Mouse (Mus musculus) E14TG2a.4 (cell line): ENCODE results near the gene Gm11756.

Source experiments
- CTCF ChIP-seq: conservative IDR thresholded peaks from 2 replicates; pipeline ENCODE4 v1.5.1; 2014; ENCODE audit warnings: low read length
- NANOG ChIP-seq: IDR thresholded peaks from 2 replicates; pipeline ENCODE4 v1.6.1; 2014; ENCODE audit warnings: borderline replicate concordance, low read length, mixed read lengths
- POU5F1 ChIP-seq: IDR thresholded peaks from 2 replicates; pipeline ENCODE4 v1.6.1; 2014; ENCODE audit warnings: low read length, borderline replicate concordance

DNA sequence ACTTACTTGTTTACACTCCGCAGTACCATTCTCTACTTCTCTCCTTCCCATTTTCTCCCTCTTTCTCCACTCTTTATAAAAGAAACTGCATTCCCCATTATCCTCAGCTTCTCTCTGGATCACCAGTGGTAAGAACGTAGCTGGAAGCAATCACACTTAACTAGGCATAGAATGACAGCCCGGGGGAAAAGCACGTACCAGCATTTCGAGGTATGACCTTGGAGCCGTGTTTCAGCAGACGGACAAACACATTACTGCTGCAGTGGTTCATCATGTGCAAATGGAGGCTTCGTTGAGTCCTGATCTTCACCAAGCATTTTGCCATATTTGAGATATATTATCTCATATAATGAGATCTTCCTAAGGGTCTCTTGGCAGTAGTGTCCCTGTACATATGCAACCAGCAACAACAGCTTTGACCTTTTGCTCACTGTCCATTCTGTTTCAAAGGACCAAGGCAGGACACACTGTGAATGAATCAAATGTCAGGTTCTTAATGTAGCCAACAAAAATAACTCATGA, 29.9 kb upstream of the Gm11756 start, which contains the start of gene 2310002L09Rik:
- TF ChIP-seq CTCF: no peak
- no peak for TF ChIP-seq POU5F1
- no peak for TF ChIP-seq NANOG
